Mouse (Mus musculus) E14TG2a.4 (cell line): ENCODE data around the gene Top2a.

Source experiments
- H3K27me3 ChIP-seq: 2 replicates; pipeline ENCODE4 v1.6.1; 2014; ENCODE audit warnings: low read length, control low read depth; ENCODE audit not compliant: insufficient read depth
- H3K36me3 ChIP-seq: 2 replicates; pipeline ENCODE4 v1.6.1; 2014; ENCODE audit warnings: low read length, control low read depth; ENCODE audit not compliant: insufficient read depth
- H3K4me1 ChIP-seq: replicated peaks from 2 replicates; pipeline ENCODE4 v1.6.1; 2014; ENCODE audit warnings: low read depth, low read length, control low read depth
- H3K4me3 ChIP-seq: replicated peaks from 2 replicates; pipeline ENCODE4 v1.5.1; 2014; ENCODE audit warnings: mild to moderate bottlenecking, low read length
- H3K9me3 ChIP-seq: 2 replicates; pipeline ENCODE4 v1.6.1; 2014; ENCODE audit warnings: low read length, control low read depth
- CTCF ChIP-seq: conservative IDR thresholded peaks from 2 replicates; pipeline ENCODE4 v1.5.1; 2014; ENCODE audit warnings: low read length
- NANOG ChIP-seq: IDR thresholded peaks from 2 replicates; pipeline ENCODE4 v1.6.1; 2014; ENCODE audit warnings: borderline replicate concordance, low read length, mixed read lengths
- POU5F1 ChIP-seq: IDR thresholded peaks from 2 replicates; pipeline ENCODE4 v1.6.1; 2014; ENCODE audit warnings: low read length, borderline replicate concordance

Gene Top2a

GRCm38 (mm10) chr11:98982773-98983133 lies 41.2 kb downstream of the Top2a start, which contains the start of gene Gjd3:
Gene Gjd3, minus strand, starts transcription at chr11:98983016.
- H3K4me3 ChIP-seq, result peak within 1 kb of the TSS; percentile 86
- no peaks in the 10 kb centered on the region for H3K9me3 ChIP-seq
- peaks cover 62% of the 10 kb centered on the region for H3K27me3 ChIP-seq
- no peak for TF ChIP-seq CTCF
- TF ChIP-seq POU5F1, result no peak
- TF ChIP-seq NANOG, result no peak
- 0 out of 2 replicates have a peak, but pooled peaks cover 2% of the 10 kb centered on the region for H3K36me3 ChIP-seq
- H3K4me1 ChIP-seq, result peaks cover 72% of the 10 kb centered on the region

GRCm38 (mm10) chr11:98981997-98982772 lies 41.8 kb downstream of the Top2a start:
- Histone ChIP-seq H3K9me3 (no peaks in the 10 kb centered on the region), H3K4me1 (peaks cover 77% of the 10 kb centered on the region), H3K4me3 (peak overlapping the region; percentile 86), H3K36me3 (no peaks in the 10 kb centered on the region), H3K27me3 (peaks cover 64% of the 10 kb centered on the region)
- TF ChIP-seq CTCF, result no peak; the same call in 1 of the 2 replicates
- no peak for TF ChIP-seq POU5F1
- no peak for TF ChIP-seq NANOG

- peaks cover 71% of the 10 kb centered on the region for H3K4me1 ChIP-seq
- TF ChIP-seq CTCF (no peak), POU5F1 (no peak), NANOG (no peak)
- no peaks in the 10 kb centered on the region for H3K36me3 ChIP-seq
These were observed 42.5 kb downstream of the Top2a start for GRCm38 (mm10) chr11:98981289-98981996.

GRCm38 (mm10) chr11:98979356-98979755 lies 44.6 kb downstream of the Top2a start:
- Histone ChIP-seq H3K36me3 (peaks cover 6% of the 10 kb centered on the region), H3K27me3 (peaks cover 63% of the 10 kb centered on the region), H3K4me3 (no peak overlapping the region), H3K4me1 (peaks cover 59% of the 10 kb centered on the region), H3K9me3 (no peaks in the 10 kb centered on the region)
- TF ChIP-seq CTCF, result no peak
- no peak for TF ChIP-seq POU5F1
- TF ChIP-seq NANOG, result no peak

More at GRCm38 (mm10) chr11:98981289-98981996, 42.5 kb downstream of the Top2a start:
- Histone ChIP-seq H3K27me3 (peaks cover 64% of the 10 kb centered on the region), H3K9me3 (no peaks in the 10 kb centered on the region), H3K4me3 (peak overlapping the region; percentile 86)

GRCm38 (mm10) chr11:98978526-98979148 lies 45.4 kb downstream of the Top2a start:
- peaks cover 13% of the 10 kb centered on the region for H3K36me3 ChIP-seq

GRCm38 (mm10) chr11:98974871-98975719 lies 48.9 kb downstream of the Top2a start:
- TF ChIP-seq CTCF (peak; percentile 77), POU5F1 (no peak)
- peaks cover 49% of the 10 kb centered on the region for H3K36me3 ChIP-seq
- H3K4me3 ChIP-seq, result no peak overlapping the region
- peaks cover 22% of the 10 kb centered on the region for H3K27me3 ChIP-seq
- no peaks in the 10 kb centered on the region for H3K9me3 ChIP-seq
- peaks cover 70% of the 10 kb centered on the region for H3K4me1 ChIP-seq

More at GRCm38 (mm10) chr11:98978526-98979148, 45.4 kb downstream of the Top2a start:
- H3K27me3 ChIP-seq, result peaks cover 56% of the 10 kb centered on the region
- TF ChIP-seq NANOG (no peak), CTCF (no peak), POU5F1 (no peak)
- no peaks in the 10 kb centered on the region for H3K9me3 ChIP-seq
- H3K4me3 ChIP-seq, result no peak overlapping the region; the same call in 1 of the 2 replicates
- H3K4me1 ChIP-seq, result peaks cover 58% of the 10 kb centered on the region

- Histone ChIP-seq H3K4me1 (peaks cover 78% of the 10 kb centered on the region), H3K4me3 (no peak overlapping the region), H3K36me3 (peaks cover 56% of the 10 kb centered on the region), H3K27me3 (peaks cover 14% of the 10 kb centered on the region), H3K9me3 (no peaks in the 10 kb centered on the region)
- TF ChIP-seq POU5F1, result no peak
- TF ChIP-seq CTCF, result no peak
- no peak for TF ChIP-seq NANOG
These were observed 49.8 kb downstream of the Top2a start for GRCm38 (mm10) chr11:98974213-98974612.

- TF ChIP-seq CTCF, result no peak
- TF ChIP-seq POU5F1, result no peak
- TF ChIP-seq NANOG, result no peak
- Histone ChIP-seq H3K9me3 (no peaks in the 10 kb centered on the region), H3K4me3 (no peak overlapping the region), H3K36me3 (peaks cover 63% of the 10 kb centered on the region), H3K27me3 (peaks cover 8% of the 10 kb centered on the region), H3K4me1 (peaks cover 78% of the 10 kb centered on the region)
These were observed 50.4 kb downstream of the Top2a start for GRCm38 (mm10) chr11:98973584-98973983.
